In genomic region chr4:117705361-117705760, GRCm38 (mm10) we compare ENCODE assay signal across 10 mouse cellular contexts. TPM values are rescaled to one million over a fixed set of nuclear protein-coding genes. Genes with fewer than 3 reads are reported as not detected.
A peak's percentile ranks its signal among the peaks of the same experiment; 100 is the strongest.
DNase-seq lines count a peak whose midpoint lies in the region; ATAC-seq and TF ChIP-seq lines count a peak whose summit lies in the region.
"Had no signal": no experiment of that assay in that cellular context is flagged by ENCODE, and none has a peak within 500 bp of the region (broad histone marks: within the 10 kb centered on the region; RNA-seq: fewer than 3 reads in every experiment).

No protein-coding gene starts in this region.

- H3K9me3 ChIP-seq in kidney, embryonic 14.5 days (ENCODE audit: control insufficient read depth, low read length) = no peaks in the 10 kb centered on the region
- H3K9me3 ChIP-seq in ES-E14 (ENCODE audit: control insufficient read depth, insufficient read depth, low read depth, low read length) = no peaks in the 10 kb centered on the region

- 4% methylated on average over 7 of the region's 7 CpGs for WGBS in kidney, embryonic 14.5 days

- H3K27me3 ChIP-seq in kidney, embryonic 14.5 days (ENCODE audit: control insufficient read depth, insufficient read depth, low read length) = no peaks in the 10 kb centered on the region

- H3K27ac ChIP-seq in kidney, embryonic 14.5 days (ENCODE audit: low read depth, low read length) = no peak overlapping the region
- H3K27ac ChIP-seq in ES-E14 (ENCODE audit: insufficient read depth, low read depth, low read length, poor library complexity, severe bottlenecking) = no peak overlapping the region

- H3K4me2 ChIP-seq in kidney, embryonic 14.5 days (replicated peaks; ENCODE audit: low read depth, low read length) = no peak overlapping the region

- no peak overlapping the region for H3K9ac ChIP-seq in kidney, embryonic 14.5 days (ENCODE audit: low read depth, low read length)
- H3K9ac ChIP-seq in ES-E14 (ENCODE audit: insufficient read depth, low read depth, low read length, poor library complexity, severe bottlenecking) = no peak overlapping the region

- in situ Hi-C loops in ES-E14 (cut with MboI; ENCODE audit: low sequenced_read_pairs in 2 of 2, unreplicated experiment in 2 of 2) = no loop called here

- no peaks in the 10 kb centered on the region for H3K4me1 ChIP-seq in kidney, embryonic 14.5 days (ENCODE audit: control insufficient read depth, insufficient read depth, low read length)
- H3K4me1 ChIP-seq in ES-E14 (ENCODE audit: control insufficient read depth in 2 of 2, insufficient read depth in 2 of 2, low read length in 2 of 2, poor library complexity in 1 of 2) = peaks cover 0 to 2% of the 10 kb centered on the region in 2 experiments; a peak in 1 of 4 replicates

- H3K4me3 ChIP-seq in kidney, embryonic 14.5 days (ENCODE audit: low read length) = no peak overlapping the region
- H3K4me3 ChIP-seq in ES-E14 (ENCODE audit: insufficient read depth in 1 of 2, low read depth in 1 of 2, low read length in 2 of 2, poor library complexity in 1 of 2, severe bottlenecking in 1 of 2) = no peak overlapping the region
- H3K4me3 ChIP-seq: erythroblast, embryonic 14.5 days had no signal

- H3K36me3 ChIP-seq in kidney, embryonic 14.5 days (ENCODE audit: control insufficient read depth, insufficient read depth, low read length) = no peaks in the 10 kb centered on the region
- no peaks in the 10 kb centered on the region for H3K36me3 ChIP-seq in ES-E14 (ENCODE audit: control insufficient read depth, insufficient read depth, low read length, poor library complexity, severe bottlenecking)

- no peak for ATAC-seq in kidney, embryonic 14.5 days (ENCODE audit: low FRiP score, low TSS enrichment)
- no peak for ATAC-seq in monocyte, adult 5-6 weeks (replicated peaks; ENCODE audit: insufficient number of reproducible peaks, low FRiP score, low TSS enrichment, poor library complexity, severe bottlenecking)

- peak; percentile 9 for DNase-seq in kidney, adult 11 months
- DNase-seq in ES-E14 (ENCODE audit: low read depth, low spot score) = peak; percentile 50
- DNase-seq in adrenal gland, postnatal 25 days = peak; percentile 19
- peak; percentile 71 for DNase-seq in forelimb bud, embryonic 11.5 days (ENCODE audit: low read depth, low spot score)
- peak; percentile 56 to 60 for DNase-seq in layer of hippocampus, postnatal 14 days (ENCODE audit: low spot score in 2 of 2)
- DNase-seq in mesoderm, embryonic 11.5 days (ENCODE audit: low read depth, low spot score) = peak; percentile 71

TF ChIP-seq in ES-E14, 5 proteins besides CTCF, POLR2A, EP300 and RAD21:
- TF ChIP-seq ZC3H11A (IDR thresholded peaks at IDR 0.05; ENCODE audit: borderline replicate concordance, low read depth, low read length) = peak; percentile 88
- TF ChIP-seq ZNF384 (IDR thresholded peaks at IDR 0.05; ENCODE audit: low read depth, low read length) = no peak
- TF ChIP-seq MAFK (IDR thresholded peaks at IDR 0.05; ENCODE audit: insufficient read depth, low read depth, low read length) = no peak

RNA-seq across cellular contexts. Expression of gene Gm12845, which starts 18.9 kb away (rescaled TPM):
- polyA plus RNA-seq in kidney, embryonic 14.5 days (2014; fragmentation: Nextera tagmentation; extraction: Ambion mirVana) = not detected in 2 replicates
- not detected in 2 replicates for total RNA-seq in ES-E14 (2012; rRNA removed)
- not detected in 2 replicates for total RNA-seq in adrenal gland, postnatal 25 days (2021)
- total RNA-seq in layer of hippocampus, postnatal 14 days (2021) = not detected
- not detected in 3 replicates for total RNA-seq in monocyte, adult 5-6 weeks (2017)
- polyA plus RNA-seq: erythroblast, embryonic 14.5 days; lung, embryonic 16.5 days had no signal

RNA-seq across cellular contexts. Expression of gene Dmap1, which starts 23.3 kb away (rescaled TPM):
- polyA plus RNA-seq in kidney, embryonic 14.5 days (2014; fragmentation: Nextera tagmentation; extraction: Ambion mirVana) = 66.1 and 67.3 TPM in 2 replicates
- 53.6 and 55.5 TPM in 2 replicates for total RNA-seq in ES-E14 (2012; rRNA removed)
- 26.7 and 32.7 TPM in 2 replicates for total RNA-seq in adrenal gland, postnatal 25 days (2021)
- total RNA-seq in layer of hippocampus, postnatal 14 days (2021) = 10 to 100 TPM; 31.8 TPM
- total RNA-seq in monocyte, adult 5-6 weeks (2017) = 18.1 to 30.9 TPM (median 23.9 TPM) in 3 replicates

Comparison
In these comparisons a context has a peak if more than half of its experiments do, and no peak if none do; other contexts are left out.
1. DNase-seq: peak in every context shown above with its lines; median percentile 71 in forelimb bud, embryonic 11.5 days; 71 in mesoderm, embryonic 11.5 days; 58 in layer of hippocampus, postnatal 14 days; 50 in ES-E14; 19 in adrenal gland, postnatal 25 days; 9 in kidney, adult 11 months.